Mouse (Mus musculus): ENCODE results near the gene Mier3. TPM values are rescaled to one million over a fixed set of nuclear protein-coding genes. Genes with fewer than 3 reads are reported as not detected.

Gene Mier3
- polyA plus RNA-seq (2012; ENCODE audit: insufficient read depth, insufficient read length, low replicate concordance, missing spikeins) = not detected in 2 replicates

DNA sequence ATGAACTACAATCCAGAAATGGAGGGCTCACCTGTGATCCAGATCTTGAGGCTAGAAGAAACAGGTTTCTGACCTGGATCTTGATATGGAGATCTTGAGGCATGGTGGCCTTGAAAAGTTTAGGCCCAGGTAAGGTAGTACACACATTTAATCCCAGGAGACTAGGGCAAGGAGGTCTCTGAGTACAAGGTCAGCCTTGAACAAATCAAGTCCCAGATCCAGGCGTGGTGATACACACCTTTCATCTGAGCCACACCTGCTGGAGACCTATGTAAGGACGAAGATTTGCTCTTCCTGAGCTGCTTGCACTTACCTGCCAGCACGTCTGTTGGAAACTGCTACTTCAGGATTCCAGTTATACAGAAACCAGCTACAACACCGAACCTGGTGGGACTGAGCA, at the start of gene Mier3:
TSS of gene Mier3 (plus strand) at position 301 of the 400 bp plus-strand sequence.
- H3K4me3 ChIP-seq (ENCODE audit: insufficient read depth, low read depth, low read length) = no peak within 1 kb of the TSS
- WGBS = 93% methylated on average over 4 of the region's 4 CpGs

DNA sequence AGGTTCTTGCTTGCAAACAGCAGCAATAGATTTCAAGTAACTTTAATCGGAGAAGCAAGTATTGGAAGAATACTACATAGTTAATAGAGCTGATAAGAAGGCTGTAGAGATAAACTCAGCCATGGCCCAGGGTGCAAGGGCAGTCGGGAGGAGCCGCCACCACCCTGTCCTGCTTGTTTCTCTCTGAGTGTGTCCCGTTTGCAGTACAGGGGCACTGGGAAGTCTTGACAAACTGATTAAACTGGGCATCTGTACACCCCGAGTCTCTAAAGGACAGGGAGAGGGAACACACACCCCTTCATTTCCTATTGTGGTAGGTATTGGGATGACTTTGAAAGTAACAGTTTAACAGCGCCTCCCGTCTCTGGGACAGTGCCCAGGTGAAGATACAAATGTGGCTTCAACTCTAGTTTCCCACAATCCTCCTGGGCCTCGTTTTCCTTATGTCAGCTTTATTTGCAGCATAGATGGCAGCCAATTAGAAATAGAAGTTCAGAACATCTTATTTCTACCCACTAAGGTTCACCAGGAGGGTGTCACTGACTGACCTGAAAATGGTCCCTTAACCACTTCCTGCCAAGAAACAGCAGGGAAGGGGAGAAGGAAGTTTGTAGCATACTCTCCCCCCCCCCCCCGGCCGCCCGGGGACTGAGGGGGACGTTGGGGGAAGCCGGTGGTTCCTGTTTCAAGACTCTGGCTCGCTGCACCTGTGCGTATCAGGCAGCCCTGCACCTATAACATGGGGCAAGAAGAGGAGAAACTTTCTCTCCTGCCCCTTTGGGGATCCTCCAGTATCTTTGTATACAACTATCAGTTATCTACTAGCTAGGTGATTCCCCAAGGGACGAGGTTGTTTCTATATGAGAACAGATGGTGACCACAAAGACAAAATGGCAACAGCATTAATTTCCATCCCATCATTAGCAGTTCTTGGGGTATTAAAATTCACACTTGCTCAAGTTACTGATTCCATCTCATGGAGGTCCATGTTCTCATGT, 46.3 kb upstream of the Mier3 start:
- 86% methylated on average over 16 of the region's 16 CpGs for WGBS
- Histone ChIP-seq H3K4me1 (ENCODE audit: control insufficient read depth, insufficient read depth, low read length) (no peaks in the 10 kb centered on the region), H3K4me3 (ENCODE audit: insufficient read depth, low read depth, low read length) (no peak overlapping the region), H3K27ac (ENCODE audit: insufficient read depth, low read depth, low read length) (no peak overlapping the region)
- no peak for TF ChIP-seq POLR2A (IDR thresholded peaks at IDR 0.05; ENCODE audit: insufficient read depth, low read depth, low read length)
- TF ChIP-seq CTCF (IDR thresholded peaks at IDR 0.05; ENCODE audit: insufficient read depth, low read depth, low read length) = no peak

More for the DNA sequence above, at the start of gene Mier3:
- Histone ChIP-seq H3K4me1 (ENCODE audit: control insufficient read depth, insufficient read depth, low read length) (peaks cover 2% of the 10 kb centered on the region), H3K27ac (ENCODE audit: insufficient read depth, low read depth, low read length) (no peak within 1 kb of the TSS)
- TF ChIP-seq CTCF (IDR thresholded peaks at IDR 0.05; ENCODE audit: insufficient read depth, low read depth, low read length) (no peak), POLR2A (IDR thresholded peaks at IDR 0.05; ENCODE audit: insufficient read depth, low read depth, low read length) (no peak)

GRCm38 (mm10) chr13:111640319-111640718, 40.5 kb upstream of the Mier3 start:
- 80% methylated on average over 6 of the region's 6 CpGs for WGBS
- no peak for TF ChIP-seq CTCF (IDR thresholded peaks at IDR 0.05; ENCODE audit: insufficient read depth, low read depth, low read length)
- TF ChIP-seq POLR2A (IDR thresholded peaks at IDR 0.05; ENCODE audit: insufficient read depth, low read depth, low read length) = no peak
- Histone ChIP-seq H3K4me1 (ENCODE audit: control insufficient read depth, insufficient read depth, low read length) (no peaks in the 10 kb centered on the region), H3K27ac (ENCODE audit: insufficient read depth, low read depth, low read length) (no peak overlapping the region), H3K4me3 (ENCODE audit: insufficient read depth, low read depth, low read length) (no peak overlapping the region)

- TF ChIP-seq POLR2A (IDR thresholded peaks at IDR 0.05; ENCODE audit: insufficient read depth, low read depth, low read length) = no peak
- TF ChIP-seq CTCF (IDR thresholded peaks at IDR 0.05; ENCODE audit: insufficient read depth, low read depth, low read length) = no peak
- H3K27ac ChIP-seq (ENCODE audit: insufficient read depth, low read depth, low read length) = no peak overlapping the region
- 68% methylated on average over 2 of the region's 2 CpGs for WGBS
- no peaks in the 10 kb centered on the region for H3K4me1 ChIP-seq (ENCODE audit: control insufficient read depth, insufficient read depth, low read length)
- no peak overlapping the region for H3K4me3 ChIP-seq (ENCODE audit: insufficient read depth, low read depth, low read length)
Measured at GRCm38 (mm10) chr13:111643636-111644035, 37.1 kb upstream of the Mier3 start.

DNA sequence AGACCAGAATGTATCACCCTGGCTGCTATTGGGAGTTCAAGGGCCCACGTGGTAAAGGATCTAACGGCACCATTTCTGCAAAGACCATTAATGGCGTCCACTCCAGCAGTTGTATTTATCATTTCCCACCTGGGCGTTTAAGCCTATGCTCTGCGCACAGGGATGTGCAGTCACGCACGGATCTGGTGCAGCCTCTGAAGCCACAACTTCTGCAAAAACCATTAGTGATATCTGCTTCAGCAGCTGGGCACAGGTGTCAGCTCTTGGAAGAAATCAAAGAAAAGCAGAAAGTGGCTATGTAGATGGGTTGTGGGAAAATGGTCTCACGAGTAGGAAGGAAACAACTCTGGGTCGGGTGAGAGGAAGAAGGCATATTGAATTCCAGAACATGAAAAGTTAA, 34.6 kb upstream of the Mier3 start:
- TF ChIP-seq POLR2A (IDR thresholded peaks at IDR 0.05; ENCODE audit: insufficient read depth, low read depth, low read length) (no peak), CTCF (IDR thresholded peaks at IDR 0.05; ENCODE audit: insufficient read depth, low read depth, low read length) (no peak)
- Histone ChIP-seq H3K4me3 (ENCODE audit: insufficient read depth, low read depth, low read length) (no peak overlapping the region), H3K4me1 (ENCODE audit: control insufficient read depth, insufficient read depth, low read length) (no peaks in the 10 kb centered on the region), H3K27ac (ENCODE audit: insufficient read depth, low read depth, low read length) (no peak overlapping the region)
- WGBS = 92% methylated on average over 9 of the region's 9 CpGs

DNA sequence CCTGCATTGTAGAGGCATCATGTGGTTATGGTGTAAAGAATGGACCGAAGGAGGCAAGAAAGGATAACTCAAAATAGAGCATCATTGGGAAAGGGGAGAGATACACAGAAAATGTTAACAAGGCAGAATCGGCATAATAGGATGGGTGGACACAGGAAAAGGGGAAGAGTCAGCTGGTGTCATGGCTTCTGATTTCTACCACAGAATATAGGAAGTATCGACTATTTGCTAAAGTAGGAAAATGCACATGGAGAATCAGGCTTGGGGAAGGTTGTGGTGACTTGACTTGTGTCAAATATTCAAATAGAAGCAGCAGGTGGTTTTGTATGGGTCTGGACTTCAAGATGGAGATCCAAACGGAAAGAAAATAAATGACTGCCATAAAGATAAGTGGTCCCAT, 33.5 kb upstream of the Mier3 start:
- Histone ChIP-seq H3K4me3 (ENCODE audit: insufficient read depth, low read depth, low read length) (no peak overlapping the region), H3K4me1 (ENCODE audit: control insufficient read depth, insufficient read depth, low read length) (no peaks in the 10 kb centered on the region), H3K27ac (ENCODE audit: insufficient read depth, low read depth, low read length) (no peak overlapping the region)
- no peak for TF ChIP-seq POLR2A (IDR thresholded peaks at IDR 0.05; ENCODE audit: insufficient read depth, low read depth, low read length)
- TF ChIP-seq CTCF (IDR thresholded peaks at IDR 0.05; ENCODE audit: insufficient read depth, low read depth, low read length) = no peak
- 91% methylated on average over 4 of the region's 4 CpGs for WGBS

DNA sequence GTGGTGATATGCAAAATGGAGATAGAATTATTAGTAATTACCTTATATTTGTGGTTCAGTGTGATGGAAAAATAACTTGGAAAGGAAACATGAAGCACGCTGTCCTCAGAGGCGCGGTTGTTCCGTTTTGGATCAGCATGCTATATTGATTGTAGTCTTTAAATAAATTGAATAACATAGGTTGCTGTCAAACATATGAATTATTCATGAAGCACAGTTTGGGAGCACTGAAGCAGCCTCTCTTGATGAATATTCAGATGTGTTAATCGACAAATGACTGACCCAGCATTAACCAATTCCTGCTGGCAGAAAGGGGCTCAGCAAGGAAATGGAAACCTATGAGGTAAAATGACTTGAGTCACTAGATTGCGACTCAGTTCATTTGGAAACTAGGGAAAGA, 29.8 kb upstream of the Mier3 start:
- Histone ChIP-seq H3K27ac (ENCODE audit: insufficient read depth, low read depth, low read length) (no peak overlapping the region), H3K4me3 (ENCODE audit: insufficient read depth, low read depth, low read length) (no peak overlapping the region), H3K4me1 (ENCODE audit: control insufficient read depth, insufficient read depth, low read length) (no peaks in the 10 kb centered on the region)
- WGBS = 30% methylated on average over 6 of the region's 6 CpGs
- TF ChIP-seq CTCF (IDR thresholded peaks at IDR 0.05; ENCODE audit: insufficient read depth, low read depth, low read length) = no peak
- no peak for TF ChIP-seq POLR2A (IDR thresholded peaks at IDR 0.05; ENCODE audit: insufficient read depth, low read depth, low read length)

DNA sequence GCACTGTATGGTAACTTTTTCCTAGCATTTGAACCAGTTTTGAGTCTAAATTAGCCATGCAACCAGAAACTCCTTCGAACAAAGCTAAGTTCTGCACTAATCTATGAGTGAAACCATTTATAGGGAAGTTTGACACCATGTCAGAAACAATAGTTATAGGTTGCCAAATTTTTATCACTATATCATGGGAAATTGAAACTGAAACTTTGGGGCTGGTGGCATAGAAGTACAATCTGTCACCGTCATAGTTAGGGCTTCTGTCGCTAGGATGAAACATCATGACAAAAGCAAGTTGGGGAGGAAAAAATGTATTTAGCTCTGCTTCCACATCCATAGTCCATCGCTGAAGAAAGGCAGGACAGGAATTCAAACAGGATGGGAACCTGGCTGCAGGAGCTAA, 25.5 kb upstream of the Mier3 start:
- TF ChIP-seq POLR2A (IDR thresholded peaks at IDR 0.05; ENCODE audit: insufficient read depth, low read depth, low read length) = no peak
- TF ChIP-seq CTCF (IDR thresholded peaks at IDR 0.05; ENCODE audit: insufficient read depth, low read depth, low read length) = no peak
- no peaks in the 10 kb centered on the region for H3K4me1 ChIP-seq (ENCODE audit: control insufficient read depth, insufficient read depth, low read length)
- WGBS = 90% methylated on average over 4 of the region's 4 CpGs
- no peak overlapping the region for H3K27ac ChIP-seq (ENCODE audit: insufficient read depth, low read depth, low read length)
- H3K4me3 ChIP-seq (ENCODE audit: insufficient read depth, low read depth, low read length) = no peak overlapping the region

- Histone ChIP-seq H3K27ac (ENCODE audit: insufficient read depth, low read depth, low read length) (no peak overlapping the region), H3K4me3 (ENCODE audit: insufficient read depth, low read depth, low read length) (no peak overlapping the region), H3K4me1 (ENCODE audit: control insufficient read depth, insufficient read depth, low read length) (no peaks in the 10 kb centered on the region)
- TF ChIP-seq CTCF (IDR thresholded peaks at IDR 0.05; ENCODE audit: insufficient read depth, low read depth, low read length) (no peak), POLR2A (IDR thresholded peaks at IDR 0.05; ENCODE audit: insufficient read depth, low read depth, low read length) (no peak)
- 88% methylated on average over 2 of the region's 2 CpGs for WGBS
Measured at GRCm38 (mm10) chr13:111655856-111656255, 24.9 kb upstream of the Mier3 start.
